Mouse (Mus musculus): ENCODE measurements around the gene Kif24.

Kif24 gene

GRCm38 (mm10) chr4:41464345-41465286 lies at the start of gene Kif24, which contains the start of gene Nudt2:
Gene Kif24, minus strand, starts transcription at chr4:41464887.
Gene Nudt2, plus strand, starts transcription at chr4:41465151.
- no peak for TF ChIP-seq GATA4 (IDR thresholded peaks at IDR 0.05; ENCODE audit: insufficient replicate concordance, low read length)

- TF ChIP-seq GATA4 (IDR thresholded peaks at IDR 0.05; ENCODE audit: insufficient replicate concordance, low read length) = no peak
These were observed 49.0 kb upstream of the Kif24 start for GRCm38 (mm10) chr4:41513714-41514113.

- TF ChIP-seq GATA4 (IDR thresholded peaks at IDR 0.05; ENCODE audit: insufficient replicate concordance, low read length) = no peak
These were observed 48.6 kb upstream of the Kif24 start for GRCm38 (mm10) chr4:41513309-41513708.

GRCm38 (mm10) chr4:41507998-41508397 lies 43.3 kb upstream of the Kif24 start:
- no peak for TF ChIP-seq GATA4 (IDR thresholded peaks at IDR 0.05; ENCODE audit: insufficient replicate concordance, low read length)

- no peak for TF ChIP-seq GATA4 (IDR thresholded peaks at IDR 0.05; ENCODE audit: insufficient replicate concordance, low read length)
These were observed 42.7 kb upstream of the Kif24 start for GRCm38 (mm10) chr4:41507326-41507924.

GRCm38 (mm10) chr4:41506906-41507305 lies 42.2 kb upstream of the Kif24 start:
- TF ChIP-seq GATA4 (IDR thresholded peaks at IDR 0.05; ENCODE audit: insufficient replicate concordance, low read length) = no peak

GRCm38 (mm10) chr4:41506156-41506555 lies 41.5 kb upstream of the Kif24 start:
- TF ChIP-seq GATA4 (IDR thresholded peaks at IDR 0.05; ENCODE audit: insufficient replicate concordance, low read length) = no peak

GRCm38 (mm10) chr4:41505131-41505551 lies 40.5 kb upstream of the Kif24 start:
- no peak for TF ChIP-seq GATA4 (IDR thresholded peaks at IDR 0.05; ENCODE audit: insufficient replicate concordance, low read length)

- no peak for TF ChIP-seq GATA4 (IDR thresholded peaks at IDR 0.05; ENCODE audit: insufficient replicate concordance, low read length)
These were observed 39.6 kb upstream of the Kif24 start for GRCm38 (mm10) chr4:41504325-41504724.

GRCm38 (mm10) chr4:41502986-41503412 lies 38.3 kb upstream of the Kif24 start, which contains the start of gene AI464131:
Gene AI464131, minus strand, starts transcription at chr4:41503076.
- TF ChIP-seq GATA4 (IDR thresholded peaks at IDR 0.05; ENCODE audit: insufficient replicate concordance, low read length) = no peak; the same call in 1 of the 2 replicates

- no peak for TF ChIP-seq GATA4 (IDR thresholded peaks at IDR 0.05; ENCODE audit: insufficient replicate concordance, low read length)
These were observed 37.7 kb upstream of the Kif24 start for GRCm38 (mm10) chr4:41502171-41502940.

- no peak for TF ChIP-seq GATA4 (IDR thresholded peaks at IDR 0.05; ENCODE audit: insufficient replicate concordance, low read length)
These were observed 36.1 kb upstream of the Kif24 start for GRCm38 (mm10) chr4:41500787-41501186.

- TF ChIP-seq GATA4 (IDR thresholded peaks at IDR 0.05; ENCODE audit: insufficient replicate concordance, low read length) = no peak
These were observed 34.9 kb upstream of the Kif24 start for GRCm38 (mm10) chr4:41499619-41500018.

- no peak for TF ChIP-seq GATA4 (IDR thresholded peaks at IDR 0.05; ENCODE audit: insufficient replicate concordance, low read length)
These were observed 34.3 kb upstream of the Kif24 start for GRCm38 (mm10) chr4:41498921-41499391.

Measured in liver, adult (tissue).